Mouse (Mus musculus): ENCODE measurements at regions not wholly inside any gene's neighbourhood (a gene's known extent, or its start where the extent isn't known, plus 50 kb on each side); places are given as distances from the start of the nearest gene placed in this dataset.

DNA sequence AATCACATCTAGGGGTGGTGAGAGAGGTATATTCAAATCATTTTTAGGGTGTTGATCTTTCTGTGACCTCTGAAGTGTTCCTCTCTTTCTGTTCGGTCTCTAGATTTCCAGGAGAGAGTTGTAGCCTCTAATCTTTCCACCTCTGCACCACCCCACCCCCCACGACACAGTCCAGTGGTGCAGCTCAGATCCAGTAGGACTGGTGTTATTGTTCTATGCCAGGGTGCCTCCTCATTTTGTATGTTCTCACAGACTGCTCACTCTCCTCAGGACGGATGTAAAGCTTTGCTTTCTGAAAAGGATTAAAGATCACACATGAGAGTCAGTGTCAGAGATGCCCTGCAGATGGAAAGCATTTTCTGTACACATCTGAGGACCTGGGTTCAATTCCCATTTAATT lies 964.6 kb upstream of the Jmjd1c start:
- TF ChIP-seq CTCF (IDR thresholded peaks at IDR 0.05; ENCODE audit: control insufficient read depth, insufficient read depth, insufficient read length) (no peak), MYOD1 (IDR thresholded peaks at IDR 0.05; ENCODE audit: control insufficient read depth, insufficient read length, low read depth) (no peak), MYOG (IDR thresholded peaks at IDR 0.05; ENCODE audit: control insufficient read depth, extremely low read depth, insufficient read length) (no peak)
